Mouse (Mus musculus): ENCODE results near the gene Tbc1d2b. TPM values are rescaled to one million over a fixed set of nuclear protein-coding genes. Genes with fewer than 3 reads are reported as not detected.

Tbc1d2b gene
- total and polyA plus RNA-seq, 3 experiments, result 0.09 to 0.90 (median 0.22) TPM

DNA sequence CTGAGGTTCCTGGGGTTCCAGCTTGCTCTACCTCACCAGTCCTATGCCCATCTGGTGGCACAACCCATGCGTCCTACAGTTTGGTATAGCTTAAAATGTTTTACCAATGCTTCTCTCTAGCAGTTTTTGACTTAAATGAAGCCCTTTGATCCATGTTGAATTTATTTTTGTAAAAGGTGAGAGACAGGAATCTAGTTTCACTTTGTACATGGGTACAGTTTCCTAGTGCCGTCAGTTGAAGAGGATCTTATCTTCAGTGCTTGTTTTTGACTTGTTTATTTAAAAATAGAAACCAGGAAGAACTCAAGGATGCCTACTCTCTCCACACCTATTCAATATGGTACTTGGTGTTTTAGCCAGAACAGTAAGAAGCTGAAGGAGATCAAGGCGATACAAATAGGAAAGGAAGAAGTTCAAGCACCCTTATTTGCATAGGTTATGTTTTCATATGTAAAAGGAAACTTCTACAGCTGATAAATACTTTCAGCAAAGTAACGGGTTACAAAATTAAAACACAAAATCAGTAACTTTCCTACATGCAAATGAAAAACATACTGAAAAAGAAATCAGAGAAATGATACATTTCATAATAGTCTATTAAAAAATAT lies 30.6 kb upstream of the Tbc1d2b start:
- DNase-seq (ENCODE audit: low spot score) (no peak), ATAC-seq (ENCODE audit: extremely low read depth, insufficient number of reproducible peaks, low FRiP score, poor library complexity, severe bottlenecking) (no peak)
- H3K4me1 ChIP-seq (ENCODE audit: insufficient read depth, low read depth, low read length), result no peaks in the 10 kb centered on the region
- no peak overlapping the region for H3K4me3 ChIP-seq (ENCODE audit: low read depth, low read length)
- H3K36me3 ChIP-seq (replicated peaks), result no peaks in the 10 kb centered on the region
- TF ChIP-seq TAL1 (conservative IDR thresholded peaks at IDR 0.05; ENCODE audit: low read depth, low read length), result no peak
- TF ChIP-seq GATA2 (IDR thresholded peaks at IDR 0.05; ENCODE audit: borderline replicate concordance, low read depth, low read length), result no peak
- no peak for TF ChIP-seq CTCF (IDR thresholded peaks at IDR 0.05; ENCODE audit: low read depth, low read length)
- TF ChIP-seq POLR2AphosphoS5 (IDR thresholded peaks at IDR 0.05; ENCODE audit: insufficient replicate concordance, low read depth, low read length), result no peak
- no peak for TF ChIP-seq GATA1 (IDR thresholded peaks at IDR 0.05; ENCODE audit: borderline replicate concordance, low read length)
- H3K27me3 ChIP-seq (ENCODE audit: insufficient read depth, low read length), result no peaks in the 10 kb centered on the region
- peaks cover 7% of the 10 kb centered on the region for H3K9me3 ChIP-seq (replicated peaks)

DNA sequence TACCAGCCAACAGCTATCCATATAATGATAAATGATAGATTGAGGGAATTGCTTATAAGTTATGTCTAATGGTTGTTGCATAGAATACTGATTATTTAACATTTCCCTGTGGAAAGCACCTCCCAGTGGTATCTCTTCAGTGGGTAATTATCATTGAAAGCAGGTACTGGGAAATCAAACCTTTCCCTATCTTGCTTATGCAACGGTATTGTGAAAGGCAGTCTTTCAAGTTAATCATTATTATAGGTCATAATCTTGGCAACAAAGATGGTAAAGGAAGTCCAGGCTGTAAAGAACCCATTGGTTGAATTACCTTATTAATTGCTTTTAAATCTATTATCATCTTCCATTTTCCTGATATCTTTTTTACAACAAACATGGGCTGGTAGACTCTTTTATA lies 27.0 kb upstream of the Tbc1d2b start:
- ATAC-seq (ENCODE audit: extremely low read depth, insufficient number of reproducible peaks, low FRiP score, poor library complexity, severe bottlenecking) (no peak), DNase-seq (ENCODE audit: low spot score) (no peak)
- TF ChIP-seq CTCF (IDR thresholded peaks at IDR 0.05; ENCODE audit: low read depth, low read length) (no peak), POLR2AphosphoS5 (IDR thresholded peaks at IDR 0.05; ENCODE audit: insufficient replicate concordance, low read depth, low read length) (no peak), GATA2 (IDR thresholded peaks at IDR 0.05; ENCODE audit: borderline replicate concordance, low read depth, low read length) (no peak), TAL1 (conservative IDR thresholded peaks at IDR 0.05; ENCODE audit: low read depth, low read length) (no peak), GATA1 (IDR thresholded peaks at IDR 0.05; ENCODE audit: borderline replicate concordance, low read length) (no peak)
- H3K27me3 ChIP-seq (ENCODE audit: insufficient read depth, low read length), result no peaks in the 10 kb centered on the region
- H3K4me1 ChIP-seq (ENCODE audit: insufficient read depth, low read depth, low read length), result no peaks in the 10 kb centered on the region
- H3K9me3 ChIP-seq (replicated peaks), result peaks cover 7% of the 10 kb centered on the region
- no peaks in the 10 kb centered on the region for H3K36me3 ChIP-seq (replicated peaks)
- no peak overlapping the region for H3K4me3 ChIP-seq (ENCODE audit: low read depth, low read length)

DNA sequence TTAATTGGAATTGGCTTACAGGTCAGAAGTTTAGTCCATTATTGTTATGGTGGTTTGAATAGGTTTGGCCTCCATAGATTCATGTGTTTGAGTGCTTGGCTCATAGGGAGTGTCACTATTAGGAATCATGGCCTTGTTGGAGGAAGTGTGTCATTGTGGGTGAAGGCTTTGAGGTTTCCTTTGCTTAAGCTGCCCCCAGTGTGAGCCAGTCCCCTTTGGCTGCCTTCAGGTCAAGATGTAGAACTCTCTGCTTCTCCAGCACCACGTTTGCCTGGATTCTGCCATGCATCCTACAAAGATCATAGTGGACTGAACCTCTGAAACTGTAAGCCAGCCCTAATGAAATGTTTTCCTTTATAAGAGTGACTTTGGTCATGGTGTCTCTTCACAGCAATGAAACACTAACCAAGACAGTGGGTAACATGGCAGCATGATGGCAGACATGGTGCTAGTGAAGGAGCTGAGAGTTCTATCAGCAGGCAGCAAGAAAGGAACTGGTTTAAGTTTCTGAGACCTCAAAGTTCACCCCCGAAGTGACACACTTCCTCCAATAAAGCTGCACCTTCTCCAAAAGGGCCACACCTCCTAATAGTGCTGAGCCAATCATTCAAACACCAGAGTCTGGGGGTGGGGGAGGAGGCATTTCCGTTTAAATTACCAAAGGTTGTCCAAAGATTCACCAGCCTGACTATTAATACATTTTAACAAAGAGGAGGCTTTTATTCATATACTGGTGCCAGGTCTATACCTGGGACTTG lies 23.2 kb upstream of the Tbc1d2b start:
- Histone ChIP-seq H3K4me1 (ENCODE audit: insufficient read depth, low read depth, low read length) (no peaks in the 10 kb centered on the region), H3K4me3 (ENCODE audit: low read depth, low read length) (no peak overlapping the region)
- ATAC-seq (ENCODE audit: extremely low read depth, insufficient number of reproducible peaks, low FRiP score, poor library complexity, severe bottlenecking), result no peak

DNA sequence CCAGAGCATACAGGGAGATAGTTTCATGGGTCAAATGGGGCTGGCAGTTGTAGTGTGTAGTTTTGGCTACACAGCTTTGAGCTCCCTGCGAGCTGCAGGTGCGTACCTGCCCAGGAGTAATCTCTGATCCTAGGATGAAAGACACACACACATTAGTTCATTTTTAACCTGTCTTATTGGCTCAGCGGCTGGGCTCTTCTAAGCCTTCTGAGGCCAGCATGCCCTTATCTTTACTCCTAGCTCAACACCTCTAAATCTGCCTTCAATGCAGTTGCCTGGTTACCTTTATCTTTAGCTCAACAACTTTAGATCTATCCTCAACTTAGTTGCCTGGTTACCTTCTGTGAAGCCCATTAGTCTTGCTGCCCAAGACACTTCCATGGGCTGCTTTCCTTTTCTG lies 7.8 kb upstream of the Tbc1d2b start:
- no peak for DNase-seq (ENCODE audit: low spot score)
- no peak for ATAC-seq (ENCODE audit: extremely low read depth, insufficient number of reproducible peaks, low FRiP score, poor library complexity, severe bottlenecking)
- no peaks in the 10 kb centered on the region for H3K4me1 ChIP-seq (ENCODE audit: insufficient read depth, low read depth, low read length)
- H3K4me3 ChIP-seq (ENCODE audit: low read depth, low read length), result no peak overlapping the region
- H3K9me3 ChIP-seq (replicated peaks), result peaks cover 4% of the 10 kb centered on the region
- no peaks in the 10 kb centered on the region for H3K27me3 ChIP-seq (ENCODE audit: insufficient read depth, low read length)
- H3K36me3 ChIP-seq (replicated peaks), result no peaks in the 10 kb centered on the region
- no peak for TF ChIP-seq GATA1 (IDR thresholded peaks at IDR 0.05; ENCODE audit: borderline replicate concordance, low read length)
- TF ChIP-seq TAL1 (conservative IDR thresholded peaks at IDR 0.05; ENCODE audit: low read depth, low read length), result no peak
- no peak for TF ChIP-seq GATA2 (IDR thresholded peaks at IDR 0.05; ENCODE audit: borderline replicate concordance, low read depth, low read length)
- no peak for TF ChIP-seq CTCF (IDR thresholded peaks at IDR 0.05; ENCODE audit: low read depth, low read length)
- TF ChIP-seq POLR2AphosphoS5 (IDR thresholded peaks at IDR 0.05; ENCODE audit: insufficient replicate concordance, low read depth, low read length), result no peak

More for the DNA sequence above, 23.2 kb upstream of the Tbc1d2b start:
- no peak for DNase-seq (ENCODE audit: low spot score)
- no peaks in the 10 kb centered on the region for H3K36me3 ChIP-seq (replicated peaks)
- TF ChIP-seq GATA1 (IDR thresholded peaks at IDR 0.05; ENCODE audit: borderline replicate concordance, low read length), result no peak
- TF ChIP-seq POLR2AphosphoS5 (IDR thresholded peaks at IDR 0.05; ENCODE audit: insufficient replicate concordance, low read depth, low read length), result no peak
- no peak for TF ChIP-seq GATA2 (IDR thresholded peaks at IDR 0.05; ENCODE audit: borderline replicate concordance, low read depth, low read length)
- TF ChIP-seq TAL1 (conservative IDR thresholded peaks at IDR 0.05; ENCODE audit: low read depth, low read length), result no peak
- TF ChIP-seq CTCF (IDR thresholded peaks at IDR 0.05; ENCODE audit: low read depth, low read length), result no peak
- H3K27me3 ChIP-seq (ENCODE audit: insufficient read depth, low read length), result no peaks in the 10 kb centered on the region
- no peaks in the 10 kb centered on the region; the same call in 1 of the 2 replicates for H3K9me3 ChIP-seq (replicated peaks)

DNA sequence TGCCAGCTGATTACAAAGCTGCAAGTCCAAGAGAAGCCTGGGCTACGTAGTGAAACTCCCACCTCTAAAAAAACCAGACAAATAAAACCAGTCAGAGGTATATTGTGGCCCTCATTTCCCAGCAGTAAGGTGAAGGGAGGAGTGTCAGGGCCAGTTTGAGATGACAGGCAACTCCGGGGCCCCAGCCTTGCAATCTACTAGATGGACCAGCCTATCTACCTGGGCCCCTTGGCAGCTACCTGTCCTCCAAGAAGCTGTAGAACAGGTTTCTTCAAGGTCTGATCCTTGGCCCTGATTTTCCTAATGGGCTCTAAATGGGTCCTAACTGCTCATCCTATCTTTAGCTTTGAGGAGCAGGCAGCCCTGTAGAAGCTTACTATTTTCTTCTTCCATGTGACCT lies 7.3 kb upstream of the Tbc1d2b start:
- DNase-seq (ENCODE audit: low spot score) (no peak), ATAC-seq (ENCODE audit: extremely low read depth, insufficient number of reproducible peaks, low FRiP score, poor library complexity, severe bottlenecking) (no peak)
- no peak overlapping the region for H3K4me3 ChIP-seq (ENCODE audit: low read depth, low read length)
- peaks cover 5% of the 10 kb centered on the region for H3K9me3 ChIP-seq (replicated peaks)
- H3K4me1 ChIP-seq (ENCODE audit: insufficient read depth, low read depth, low read length), result no peaks in the 10 kb centered on the region
- H3K27me3 ChIP-seq (ENCODE audit: insufficient read depth, low read length), result no peaks in the 10 kb centered on the region
- no peaks in the 10 kb centered on the region for H3K36me3 ChIP-seq (replicated peaks)
- TF ChIP-seq GATA1 (IDR thresholded peaks at IDR 0.05; ENCODE audit: borderline replicate concordance, low read length) (no peak), GATA2 (IDR thresholded peaks at IDR 0.05; ENCODE audit: borderline replicate concordance, low read depth, low read length) (no peak), CTCF (IDR thresholded peaks at IDR 0.05; ENCODE audit: low read depth, low read length) (no peak), TAL1 (conservative IDR thresholded peaks at IDR 0.05; ENCODE audit: low read depth, low read length) (no peak), POLR2AphosphoS5 (IDR thresholded peaks at IDR 0.05; ENCODE audit: insufficient replicate concordance, low read depth, low read length) (no peak)

DNA sequence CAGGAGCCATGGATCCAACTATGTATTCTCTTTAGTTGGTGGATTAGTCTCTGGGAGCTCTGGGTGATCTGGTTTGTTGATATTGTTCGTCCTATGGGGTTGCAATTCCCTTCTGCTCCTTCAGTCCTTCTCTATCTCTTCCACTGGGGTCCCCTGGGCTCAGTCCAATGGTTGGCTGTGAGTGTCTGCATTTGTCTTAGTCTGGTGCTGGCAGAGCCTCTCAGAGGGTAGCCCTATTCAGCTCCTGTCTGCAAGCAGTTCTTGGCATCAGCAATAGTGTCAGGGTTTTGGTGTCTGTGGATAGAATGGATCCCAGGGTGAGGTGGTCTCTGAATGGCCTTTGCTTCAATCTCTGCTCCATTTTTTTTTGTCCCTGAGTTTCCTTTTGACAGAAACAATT lies 6.2 kb upstream of the Tbc1d2b start:
- Histone ChIP-seq H3K4me1 (ENCODE audit: insufficient read depth, low read depth, low read length) (no peaks in the 10 kb centered on the region), H3K9me3 (replicated peaks) (peaks cover 6% of the 10 kb centered on the region), H3K27me3 (ENCODE audit: insufficient read depth, low read length) (no peaks in the 10 kb centered on the region), H3K4me3 (ENCODE audit: low read depth, low read length) (no peak overlapping the region), H3K36me3 (replicated peaks) (no peaks in the 10 kb centered on the region)
- DNase-seq (ENCODE audit: low spot score) (no peak), ATAC-seq (ENCODE audit: extremely low read depth, insufficient number of reproducible peaks, low FRiP score, poor library complexity, severe bottlenecking) (no peak)
- TF ChIP-seq GATA2 (IDR thresholded peaks at IDR 0.05; ENCODE audit: borderline replicate concordance, low read depth, low read length), result no peak
- no peak for TF ChIP-seq GATA1 (IDR thresholded peaks at IDR 0.05; ENCODE audit: borderline replicate concordance, low read length)
- TF ChIP-seq CTCF (IDR thresholded peaks at IDR 0.05; ENCODE audit: low read depth, low read length), result no peak
- TF ChIP-seq TAL1 (conservative IDR thresholded peaks at IDR 0.05; ENCODE audit: low read depth, low read length), result no peak

Measured in G1E (cell line).